ENCODE assay signal across 23 mouse cellular contexts in the genomic region with DNA sequence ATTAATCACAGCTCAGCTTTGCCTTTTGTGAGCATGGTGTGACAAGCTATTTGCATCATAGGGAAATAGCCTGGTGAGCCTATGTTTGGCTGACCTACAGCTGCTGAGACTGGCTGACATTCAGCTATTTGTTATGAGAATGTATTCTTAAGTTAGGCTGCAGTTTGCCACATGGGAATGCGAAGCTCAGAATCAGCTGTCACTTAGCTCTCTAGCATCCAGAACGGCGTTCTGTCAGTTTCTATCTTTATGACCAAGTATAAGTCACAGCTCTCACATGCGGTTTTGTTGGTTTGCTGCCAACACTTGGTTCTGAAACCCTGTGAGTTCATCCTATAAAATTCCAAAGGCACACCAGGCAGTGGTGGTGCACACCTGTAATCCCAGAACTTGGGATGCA. TPM values are rescaled to one million over a fixed set of nuclear protein-coding genes. Genes with fewer than 3 reads are reported as not detected.
A peak's percentile ranks its signal among the peaks of the same experiment; 100 is the strongest.
DNase-seq lines count a peak whose midpoint lies in the region; ATAC-seq lines count a peak whose summit lies in the region.
"Had no signal": no experiment of that assay in that cellular context is flagged by ENCODE, and none has a peak within 500 bp of the region (broad histone marks: within the 10 kb centered on the region; RNA-seq: fewer than 3 reads in every experiment).

No protein-coding gene starts in this region.

- H3K36me3 ChIP-seq in embryonic facial prominence, embryonic 14.5 days (ENCODE audit: control insufficient read depth, insufficient read depth, low read length) = no peaks in the 10 kb centered on the region
- H3K36me3 ChIP-seq in embryonic facial prominence, embryonic 10.5 days (replicated peaks) = no peaks in the 10 kb centered on the region
- H3K36me3 ChIP-seq in heart, embryonic 15.5 days = no peaks in the 10 kb centered on the region
- H3K36me3 ChIP-seq in lung, embryonic 16.5 days (ENCODE audit: control insufficient read depth, insufficient read depth, low read length) = no peaks in the 10 kb centered on the region
- H3K36me3 ChIP-seq: embryonic facial prominence, embryonic 12.5 days; forebrain, embryonic 15.5 days; heart, embryonic 10.5 days; hindbrain, embryonic 13.5 days; midbrain, embryonic 13.5 days; neural tube, embryonic 13.5 days had no signal

- 0 out of 2 replicates have a peak, but pooled peaks have one; percentile 22 for ATAC-seq in embryonic facial prominence, embryonic 14.5 days (ENCODE audit: low read depth)
- no peak for ATAC-seq in heart, embryonic 15.5 days (replicated peaks; ENCODE audit: insufficient number of reproducible peaks, insufficient read depth, low FRiP score, low read depth)
- peak; percentile 37; the same call in 1 of the 2 replicates for ATAC-seq in lung, embryonic 16.5 days (ENCODE audit: low read depth)
- ATAC-seq: forebrain, embryonic 15.5 days; inflammation-experienced regulatory T-cells, adult 6 months; liver, postnatal 0 days; midbrain, embryonic 13.5 days had no signal

- H3K4me2 ChIP-seq in embryonic facial prominence, embryonic 14.5 days (ENCODE audit: low read depth, low read length) = no peak overlapping the region
- H3K4me2 ChIP-seq in heart, embryonic 15.5 days = no peak overlapping the region
- no peak overlapping the region for H3K4me2 ChIP-seq in lung, embryonic 16.5 days (ENCODE audit: low read depth, low read length)
- H3K4me2 ChIP-seq: embryonic facial prominence, embryonic 12.5 days; forebrain, embryonic 15.5 days; hindbrain, embryonic 13.5 days; midbrain, embryonic 13.5 days; neural tube, embryonic 13.5 days had no signal

- H3K9me3 ChIP-seq in embryonic facial prominence, embryonic 14.5 days (ENCODE audit: control insufficient read depth, low read length) = no peaks in the 10 kb centered on the region
- H3K9me3 ChIP-seq in embryonic facial prominence, embryonic 10.5 days = no peaks in the 10 kb centered on the region
- H3K9me3 ChIP-seq in heart, embryonic 15.5 days (replicated peaks) = no peaks in the 10 kb centered on the region
- no peaks in the 10 kb centered on the region for H3K9me3 ChIP-seq in lung, embryonic 16.5 days (ENCODE audit: control insufficient read depth, low read length)
- H3K9me3 ChIP-seq: embryonic facial prominence, embryonic 12.5 days; forebrain, embryonic 15.5 days; heart, embryonic 10.5 days; hindbrain, embryonic 13.5 days; midbrain, embryonic 13.5 days; neural tube, embryonic 13.5 days had no signal

- H3K27ac ChIP-seq in embryonic facial prominence, embryonic 14.5 days (replicated peaks; ENCODE audit: low read depth, low read length) = no peak overlapping the region
- no peak overlapping the region for H3K27ac ChIP-seq in embryonic facial prominence, embryonic 10.5 days (replicated peaks)
- H3K27ac ChIP-seq in heart, embryonic 15.5 days = 0 out of 2 replicates have a peak overlapping the region, but pooled peaks have one; percentile 37
- H3K27ac ChIP-seq in lung, embryonic 16.5 days (ENCODE audit: low read length) = no peak overlapping the region
- H3K27ac ChIP-seq: embryonic facial prominence, embryonic 12.5 days; forebrain, embryonic 15.5 days; heart, embryonic 10.5 days; hindbrain, embryonic 13.5 days; midbrain, embryonic 13.5 days; neural tube, embryonic 13.5 days had no signal

- intact Hi-C loops in heart, postnatal 14 days (cut with DNase I) = no loop called here
- intact Hi-C loops in left cerebral cortex, postnatal 25 days (cut with DNase I) = no loop called here

- H3K9ac ChIP-seq in embryonic facial prominence, embryonic 14.5 days (ENCODE audit: low read depth, low read length) = no peak overlapping the region
- H3K9ac ChIP-seq in heart, embryonic 15.5 days = no peak overlapping the region
- H3K9ac ChIP-seq in lung, embryonic 16.5 days (ENCODE audit: low read length) = no peak overlapping the region
- H3K9ac ChIP-seq: embryonic facial prominence, embryonic 12.5 days; forebrain, embryonic 15.5 days; hindbrain, embryonic 13.5 days; liver, postnatal 0 days; midbrain, embryonic 13.5 days; neural tube, embryonic 13.5 days had no signal

- no peaks in the 10 kb centered on the region for H3K27me3 ChIP-seq in embryonic facial prominence, embryonic 14.5 days (replicated peaks; ENCODE audit: control insufficient read depth, insufficient read depth, low read length)
- H3K27me3 ChIP-seq in embryonic facial prominence, embryonic 10.5 days (replicated peaks; ENCODE audit: low read depth, poor library complexity, severe bottlenecking) = no peaks in the 10 kb centered on the region
- no peaks in the 10 kb centered on the region for H3K27me3 ChIP-seq in heart, embryonic 15.5 days
- H3K27me3 ChIP-seq in lung, embryonic 16.5 days (ENCODE audit: control insufficient read depth, insufficient read depth, low read depth, low read length) = no peaks in the 10 kb centered on the region
- H3K27me3 ChIP-seq: embryonic facial prominence, embryonic 12.5 days; forebrain, embryonic 15.5 days; hindbrain, embryonic 13.5 days; midbrain, embryonic 13.5 days; neural tube, embryonic 13.5 days had no signal

- 84% methylated on average over 4 of the region's 4 CpGs for WGBS in embryonic facial prominence, embryonic 14.5 days
- 83% methylated on average over 4 of the region's 4 CpGs for WGBS in embryonic facial prominence, embryonic 10.5 days
- WGBS in heart, embryonic 15.5 days = 21% methylated on average over 4 of the region's 4 CpGs
- 49% methylated on average over 4 of the region's 4 CpGs for WGBS in lung, embryonic 16.5 days

- peak; percentile 44 for DNase-seq in embryonic facial prominence, embryonic 14.5 days (ENCODE audit: low spot score)
- no peak for DNase-seq in embryonic facial prominence, embryonic 10.5 days (ENCODE audit: low spot score)
- DNase-seq in heart, postnatal 14 days = no peak
- DNase-seq in lung, adult 18-20 months = no peak
- peak; percentile 49 for DNase-seq in brain, adult 2 months (ENCODE audit: low read depth, low spot score)
- DNase-seq in left cerebral cortex, postnatal 25 days (ENCODE audit: low spot score in 2 of 2) = no peak
- DNase-seq: adrenal gland, adult 8-10 months; cerebellum, adult 9-10 months; gastrocnemius, postnatal 14 days; kidney, adult 2 months; kidney, postnatal 14 days; liver, postnatal 0 days; right cerebral cortex, adult 18-20 months; thymus, postnatal 4 days had no signal

- H3K4me1 ChIP-seq in embryonic facial prominence, embryonic 14.5 days (ENCODE audit: control insufficient read depth, insufficient read depth, low read length) = 0 out of 2 replicates have a peak, but pooled peaks cover 5% of the 10 kb centered on the region
- H3K4me1 ChIP-seq in embryonic facial prominence, embryonic 10.5 days = peaks cover 2% of the 10 kb centered on the region
- H3K4me1 ChIP-seq in heart, embryonic 15.5 days (replicated peaks) = peaks cover 6% of the 10 kb centered on the region; the same call in 1 of the 2 replicates
- H3K4me1 ChIP-seq in lung, embryonic 16.5 days (replicated peaks; ENCODE audit: control insufficient read depth, insufficient read depth, low read length) = peaks cover 6% of the 10 kb centered on the region
- H3K4me1 ChIP-seq: embryonic facial prominence, embryonic 12.5 days; forebrain, embryonic 15.5 days had no signal

- H3K4me3 ChIP-seq in embryonic facial prominence, embryonic 14.5 days (ENCODE audit: low read depth, low read length) = no peak overlapping the region
- H3K4me3 ChIP-seq in embryonic facial prominence, embryonic 10.5 days = no peak overlapping the region
- no peak overlapping the region for H3K4me3 ChIP-seq in heart, embryonic 15.5 days
- no peak overlapping the region for H3K4me3 ChIP-seq in lung, embryonic 16.5 days (ENCODE audit: low read length)
- H3K4me3 ChIP-seq: embryonic facial prominence, embryonic 12.5 days; forebrain, embryonic 15.5 days; heart, embryonic 10.5 days; hindbrain, embryonic 13.5 days; midbrain, embryonic 13.5 days; neural tube, embryonic 13.5 days had no signal

RNA-seq across cellular contexts. Expression of a gene that starts 5.5 kb away (rescaled TPM):
- polyA plus RNA-seq in embryonic facial prominence, embryonic 14.5 days (2014; fragmentation: Nextera tagmentation; extraction: Ambion mirVana) = 235 and 243 TPM in 2 replicates
- polyA plus RNA-seq in embryonic facial prominence, embryonic 10.5 days (2016; fragmentation: Nextera tagmentation; extraction: Ambion mirVana) = 102 and 122 TPM in 2 replicates
- polyA plus RNA-seq in heart, embryonic 15.5 days (2015; fragmentation: Nextera tagmentation; extraction: Ambion mirVana) = 291 and 396 TPM in 2 replicates
- 100 to 1,000 TPM; 531 to 576 TPM for total RNA-seq in heart, postnatal 14 days (2021)
- 222 and 248 TPM in 2 replicates for polyA plus RNA-seq in lung, embryonic 16.5 days (2015; fragmentation: Nextera tagmentation; extraction: Ambion mirVana)
- 100 to 1,000 TPM; 369 to 401 TPM for total RNA-seq in left cerebral cortex, postnatal 25 days (2021)

RNA-seq across cellular contexts. Expression of a gene that starts 25.2 kb away (rescaled TPM):
- 41.8 and 44.5 TPM in 2 replicates for polyA plus RNA-seq in embryonic facial prominence, embryonic 14.5 days (2014; fragmentation: Nextera tagmentation; extraction: Ambion mirVana)
- 35.0 and 35.5 TPM in 2 replicates for polyA plus RNA-seq in embryonic facial prominence, embryonic 10.5 days (2016; fragmentation: Nextera tagmentation; extraction: Ambion mirVana)
- polyA plus RNA-seq in heart, embryonic 15.5 days (2015; fragmentation: Nextera tagmentation; extraction: Ambion mirVana) = 20.7 and 22.6 TPM in 2 replicates
- 10 to 100 TPM; 24.5 to 26.5 TPM for total RNA-seq in heart, postnatal 14 days (2021)
- polyA plus RNA-seq in lung, embryonic 16.5 days (2015; fragmentation: Nextera tagmentation; extraction: Ambion mirVana) = 33.8 and 34.7 TPM in 2 replicates
- 10 to 100 TPM; 43.8 to 49.9 TPM for total RNA-seq in left cerebral cortex, postnatal 25 days (2021)

RNA-seq across cellular contexts. Expression of a gene that starts 41.3 kb away (rescaled TPM):
- polyA plus RNA-seq in embryonic facial prominence, embryonic 14.5 days (2014; fragmentation: Nextera tagmentation; extraction: Ambion mirVana) = 12.0 and 12.7 TPM in 2 replicates
- 4.1 and 4.2 TPM in 2 replicates for polyA plus RNA-seq in embryonic facial prominence, embryonic 10.5 days (2016; fragmentation: Nextera tagmentation; extraction: Ambion mirVana)
- polyA plus RNA-seq in heart, embryonic 15.5 days (2015; fragmentation: Nextera tagmentation; extraction: Ambion mirVana) = 11.7 and 12.5 TPM in 2 replicates
- total RNA-seq in heart, postnatal 14 days (2021) = 1 to 10 TPM; 8.6 to 9.7 TPM
- 11.3 and 13.2 TPM in 2 replicates for polyA plus RNA-seq in lung, embryonic 16.5 days (2015; fragmentation: Nextera tagmentation; extraction: Ambion mirVana)
- 1 to 10 TPM; 7.8 to 8.5 TPM for total RNA-seq in left cerebral cortex, postnatal 25 days (2021)

Comparison
In these comparisons a context has a peak if more than half of its experiments do, and no peak if none do; other contexts are left out.
1. DNase-seq: peak in embryonic facial prominence, embryonic 14.5 days (single experiment) and brain, adult 2 months (single experiment); none in embryonic facial prominence, embryonic 10.5 days (single experiment), heart, postnatal 14 days (0 of 2), lung, adult 18-20 months (0 of 2) and left cerebral cortex, postnatal 25 days (0 of 2).